Mouse (Mus musculus) urinary bladder, adult 2 months (tissue): Measurements from ENCODE around the gene Olfr777. TPM values are rescaled to one million over a fixed set of nuclear protein-coding genes. Genes with fewer than 3 reads are reported as not detected.
"Not testable (repeated sequence)": the region's sequence is repeated elsewhere in the genome, so short reads cannot be mapped to it uniquely, and the experiment has no call there.

Experiments used
- DNase-seq: peaks from one replicate; pipeline ENCODE4 v3.0.0; 2022; ENCODE audit warnings: low spot score
- polyA plus RNA-seq: library from polyadenylated mRNA; depleted of rRNA; stranded (reverse); fragments of >200 nt; gene quantifications from 2 replicates; pipeline ENCODE4 v1.2.3, GENCODE M21; 2012; rRNA removed

The Olfr777 gene
- not detected in 2 replicates for polyA plus RNA-seq

DNA sequence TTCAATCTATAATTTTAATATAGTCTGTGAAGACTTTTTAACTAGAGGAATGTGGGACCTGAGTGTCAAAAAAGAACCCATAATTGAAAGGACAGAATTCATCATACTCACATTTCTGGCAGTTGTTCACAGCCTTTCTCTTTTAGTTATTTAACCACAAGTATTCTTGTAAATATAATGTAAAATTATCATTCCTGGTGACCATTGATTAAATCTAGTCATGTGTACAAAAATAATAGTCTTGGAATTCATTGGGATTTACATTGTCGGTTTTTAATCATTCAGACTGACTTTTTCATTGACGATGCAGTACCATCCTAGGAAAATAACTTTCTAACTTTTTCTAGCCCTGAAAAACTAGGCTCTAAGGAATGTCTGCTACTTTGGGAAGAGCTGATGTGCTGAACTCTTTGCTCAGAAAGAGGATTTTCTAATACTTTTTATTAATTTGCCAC is at the start of gene Olfr777:
Gene Olfr777 (minus strand): TSS at position 405 of the 455 bp plus-strand sequence.
- DNase-seq = no peak

- no peak for DNase-seq
Observed at GRCm38 (mm10) chr10:129317817-129318216, 46.5 kb upstream of the Olfr777 start, which contains the start of gene Olfr780. TSS of gene Olfr780 (plus strand) at chr10:129318117.

GRCm38 (mm10) chr10:129313521-129313920 is 42.2 kb upstream of the Olfr777 start:
- not testable (repeated sequence) for DNase-seq

DNA sequence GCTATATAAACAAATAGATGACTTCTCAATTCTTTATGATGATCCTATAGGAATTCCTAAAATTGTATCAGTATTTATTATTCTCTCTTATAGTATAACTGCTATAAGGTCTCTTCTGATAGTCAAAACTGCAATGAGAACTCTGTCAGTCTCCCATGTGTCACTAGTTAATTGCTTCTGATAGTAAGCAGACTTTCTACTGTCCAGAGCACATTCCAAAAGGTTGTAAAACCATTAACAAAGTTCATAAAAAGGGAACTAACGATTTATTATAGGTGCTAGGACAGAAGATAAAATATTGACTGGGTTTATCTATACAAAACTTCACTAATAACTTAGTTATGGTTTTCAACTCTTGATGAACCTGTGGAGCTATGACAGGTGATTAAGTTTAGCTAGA is 41.7 kb upstream of the Olfr777 start:
- DNase-seq = not testable (repeated sequence)

DNA sequence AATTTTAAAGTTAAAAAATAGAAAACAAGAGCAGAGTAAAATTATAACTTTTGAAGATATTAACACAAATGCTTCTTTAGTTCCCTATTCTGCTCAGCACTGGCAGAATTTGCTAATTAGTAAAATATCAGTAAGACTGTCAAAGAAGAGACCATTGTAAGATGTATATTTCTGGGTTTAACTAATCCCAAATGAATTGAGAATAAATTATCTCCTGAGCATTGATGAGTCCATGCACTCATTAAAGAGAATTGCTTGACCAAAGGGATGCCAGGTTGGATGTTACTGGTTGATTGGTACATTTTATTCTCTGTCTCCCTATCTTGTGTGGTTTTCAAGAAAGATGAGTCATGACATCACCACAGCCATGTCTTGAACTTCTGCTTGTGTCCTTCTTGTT is 12.5 kb downstream of the Olfr777 start, which contains the start of gene Olfr776:
Gene Olfr776 (plus strand): TSS at position 301 of the 400 bp plus-strand sequence.
- DNase-seq = no peak

GRCm38 (mm10) chr10:129248112-129248511 is 23.2 kb downstream of the Olfr777 start, which contains the start of gene Olfr775:
TSS of gene Olfr775 (plus strand) at chr10:129248412.
- DNase-seq = no peak

DNA sequence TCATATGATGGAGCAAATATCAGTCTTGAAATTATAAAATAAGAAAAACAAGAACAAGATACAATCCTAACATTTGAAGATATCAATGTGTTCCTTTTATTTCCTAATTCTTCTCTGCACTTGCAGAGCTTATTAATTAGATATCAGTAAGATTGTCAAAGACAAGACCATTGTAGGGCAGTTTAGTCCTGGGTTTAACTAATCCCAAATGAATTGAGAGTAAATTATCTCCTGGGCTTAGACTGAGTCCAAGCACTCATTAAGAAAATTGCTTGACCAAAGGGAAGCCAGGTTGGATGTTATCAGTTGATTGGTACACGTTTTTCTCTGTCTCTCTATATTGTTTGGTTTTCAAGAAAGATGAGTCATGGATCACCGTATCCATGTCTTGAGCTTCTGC is 35.4 kb downstream of the Olfr777 start, which contains the start of gene Olfr774:
Gene Olfr774 (plus strand): TSS at position 301 of the 400 bp plus-strand sequence.
- DNase-seq = no peak

GRCm38 (mm10) chr10:129230737-129231136 is 40.5 kb downstream of the Olfr777 start:
- no peak for DNase-seq

Other genes with a start within 250 kb of the Olfr777 start
- not detected in 2 replicates for gene Olfr764-ps1, start 231.6 kb downstream of the Olfr777 start, polyA plus RNA-seq
- gene Olfr765, start 221.5 kb downstream of the Olfr777 start, polyA plus RNA-seq = not detected in 2 replicates
- gene Olfr766-ps1, start 202.5 kb downstream of the Olfr777 start, polyA plus RNA-seq = not detected in 2 replicates
- not detected in 2 replicates for gene Olfr767, start 188.6 kb downstream of the Olfr777 start, polyA plus RNA-seq
- not detected in 2 replicates for gene Olfr768, start 172.1 kb downstream of the Olfr777 start, polyA plus RNA-seq
- not detected in 2 replicates for gene Olfr769, start 153.6 kb downstream of the Olfr777 start, polyA plus RNA-seq
- gene Olfr770, start 132.5 kb downstream of the Olfr777 start, polyA plus RNA-seq = not detected in 2 replicates
- not detected in 2 replicates for gene Olfr771, start 106.7 kb downstream of the Olfr777 start, polyA plus RNA-seq
- not detected in 2 replicates for gene Olfr772, start 93.6 kb downstream of the Olfr777 start, polyA plus RNA-seq
- gene Olfr773, start 84.1 kb downstream of the Olfr777 start, polyA plus RNA-seq = not detected in 2 replicates
- not detected in 2 replicates for gene Olfr774, start 35.3 kb downstream of the Olfr777 start, polyA plus RNA-seq
- not detected in 2 replicates for gene Olfr775, start 23.1 kb downstream of the Olfr777 start, polyA plus RNA-seq
- gene Olfr776, start 12.4 kb downstream of the Olfr777 start, polyA plus RNA-seq = not detected in 2 replicates
- gene Olfr780, start 46.6 kb upstream of the Olfr777 start, polyA plus RNA-seq = not detected in 2 replicates
- gene Olfr781, start 57.4 kb upstream of the Olfr777 start, polyA plus RNA-seq = not detected in 2 replicates
- gene Olfr782, start 77.4 kb upstream of the Olfr777 start, polyA plus RNA-seq = not detected in 2 replicates
- gene Olfr784, start 112.6 kb upstream of the Olfr777 start, polyA plus RNA-seq = 0.03 and 0.06 TPM in 2 replicates
- not detected in 2 replicates for gene Olfr785, start 133.9 kb upstream of the Olfr777 start, polyA plus RNA-seq
- gene Olfr786, start 155.8 kb upstream of the Olfr777 start, polyA plus RNA-seq = not detected in 2 replicates
- gene Olfr787, start 190.4 kb upstream of the Olfr777 start, polyA plus RNA-seq = not detected in 2 replicates
- gene Olfr788, start 199.5 kb upstream of the Olfr777 start, polyA plus RNA-seq = not detected in 2 replicates
- not detected in 2 replicates for gene Olfr789, start 213.3 kb upstream of the Olfr777 start, polyA plus RNA-seq
- gene Olfr790, start 227.0 kb upstream of the Olfr777 start, polyA plus RNA-seq = not detected in 2 replicates